Mouse (Mus musculus) cerebellum, adult (tissue): ENCODE results near the gene Zscan12.

Experiments
- ATAC-seq: cut with Nextera tagmentation; 2 replicates; pipeline ENCODE4 v1.9.2; 2017; ENCODE audit warnings: mild to moderate bottlenecking, moderate library complexity, mixed read lengths; ENCODE audit not compliant: insufficient number of reproducible peaks, low FRiP score, low TSS enrichment

Zscan12 gene

GRCm38 (mm10) chr13:21362621-21363248 lies at the start of gene Zscan12:
Gene Zscan12, plus strand, starts transcription at chr13:21362820.
- ATAC-seq = peak; percentile 100

- ATAC-seq = no peak
Measured at GRCm38 (mm10) chr13:21312854-21313253, 49.8 kb upstream of the Zscan12 start.

GRCm38 (mm10) chr13:21313903-21314302 lies 48.7 kb upstream of the Zscan12 start:
- no peak for ATAC-seq

- no peak for ATAC-seq
Measured at GRCm38 (mm10) chr13:21320262-21320661, 42.4 kb upstream of the Zscan12 start.

GRCm38 (mm10) chr13:21321890-21322494 lies 40.6 kb upstream of the Zscan12 start:
- peak; percentile 63 for ATAC-seq

GRCm38 (mm10) chr13:21322509-21323375 lies 39.9 kb upstream of the Zscan12 start:
- ATAC-seq = no peak

- no peak for ATAC-seq
Measured at GRCm38 (mm10) chr13:21323405-21323804, 39.2 kb upstream of the Zscan12 start.

- 0 out of 2 replicates have a peak, but pooled peaks have one; percentile 26 for ATAC-seq
Measured at GRCm38 (mm10) chr13:21326191-21326590, 36.4 kb upstream of the Zscan12 start.

GRCm38 (mm10) chr13:21326657-21327211 lies 35.9 kb upstream of the Zscan12 start:
- ATAC-seq = peak; percentile 80

- ATAC-seq = no peak
Measured at GRCm38 (mm10) chr13:21327424-21327823, 35.2 kb upstream of the Zscan12 start.

GRCm38 (mm10) chr13:21346610-21347009 lies 16.0 kb upstream of the Zscan12 start, which contains the start of gene Olfr1367:
Gene Olfr1367, plus strand, starts transcription at chr13:21346910.
- ATAC-seq = no peak

GRCm38 (mm10) chr13:21350593-21350992 lies 12.0 kb upstream of the Zscan12 start:
- no peak for ATAC-seq

- no peak for ATAC-seq
Measured at GRCm38 (mm10) chr13:21363719-21364118, 1.1 kb downstream of the Zscan12 start.

- no peak for ATAC-seq
Measured at GRCm38 (mm10) chr13:21366635-21367034, 4.0 kb downstream of the Zscan12 start.

GRCm38 (mm10) chr13:21372700-21373099 lies 10.1 kb downstream of the Zscan12 start:
- ATAC-seq = no peak

- no peak for ATAC-seq
Measured at GRCm38 (mm10) chr13:21377773-21378172, 15.2 kb downstream of the Zscan12 start.

GRCm38 (mm10) chr13:21395211-21395610 lies 32.6 kb downstream of the Zscan12 start:
- no peak for ATAC-seq

- no peak for ATAC-seq
Measured at GRCm38 (mm10) chr13:21395623-21396022, 33.0 kb downstream of the Zscan12 start.

GRCm38 (mm10) chr13:21396048-21396447 lies 33.4 kb downstream of the Zscan12 start:
- peak; percentile 65; the same call in 1 of the 2 replicates for ATAC-seq

- no peak for ATAC-seq
Measured at GRCm38 (mm10) chr13:21397486-21397885, 34.9 kb downstream of the Zscan12 start.

GRCm38 (mm10) chr13:21401166-21401565 lies 38.5 kb downstream of the Zscan12 start:
- no peak for ATAC-seq
